Mouse (Mus musculus): ENCODE measurements around the gene Vmn2r34. TPM values are rescaled to one million over a fixed set of nuclear protein-coding genes. Genes with fewer than 3 reads are reported as not detected.
"Not testable (repeated sequence)": the region's sequence is repeated elsewhere in the genome, so short reads cannot be mapped to it uniquely, and the experiment has no call there.

Vmn2r34 gene
- polyA plus RNA-seq (2015; fragmentation: Nextera tagmentation; extraction: Ambion mirVana): not detected in 2 replicates

DNA sequence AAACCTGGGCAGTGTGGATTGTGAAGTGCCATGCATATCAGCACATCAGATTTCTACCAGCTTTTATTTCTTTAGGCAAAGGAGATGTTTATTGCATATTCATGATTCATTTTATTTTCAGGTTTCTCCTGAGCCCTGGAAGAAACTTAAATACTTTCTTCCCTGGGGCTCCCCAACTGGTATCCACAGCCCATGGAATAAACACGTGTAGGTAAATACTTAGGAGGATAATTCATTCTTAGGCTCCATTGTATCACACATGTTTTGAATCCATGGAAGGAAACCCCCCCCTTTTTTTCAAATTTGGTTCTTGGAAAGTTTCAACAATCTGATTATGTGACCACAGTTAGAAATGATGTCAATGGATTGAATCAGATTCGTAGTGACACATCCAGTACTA, at the start of gene Vmn2r34:
Gene Vmn2r34 (minus strand): TSS at position 101 of the 400 bp plus-strand sequence.
- not testable (repeated sequence) for H3K4me2 ChIP-seq (ENCODE audit: low read length); H3K27me3 ChIP-seq (ENCODE audit: control insufficient read depth, insufficient read depth, low read depth, low read length); H3K9ac ChIP-seq (ENCODE audit: low read depth, low read length); H3K4me3 ChIP-seq (ENCODE audit: low read depth, low read length); ATAC-seq; H3K9me3 ChIP-seq (replicated peaks; ENCODE audit: control insufficient read depth, low read length, poor library complexity, severe bottlenecking); H3K27ac ChIP-seq (ENCODE audit: low read length); H3K36me3 ChIP-seq (ENCODE audit: control insufficient read depth, insufficient read depth, low read length); H3K4me1 ChIP-seq (ENCODE audit: control insufficient read depth, insufficient read depth, low read length)
- WGBS: no CpG with 5 or more reads among the region's 2 CpGs

DNA sequence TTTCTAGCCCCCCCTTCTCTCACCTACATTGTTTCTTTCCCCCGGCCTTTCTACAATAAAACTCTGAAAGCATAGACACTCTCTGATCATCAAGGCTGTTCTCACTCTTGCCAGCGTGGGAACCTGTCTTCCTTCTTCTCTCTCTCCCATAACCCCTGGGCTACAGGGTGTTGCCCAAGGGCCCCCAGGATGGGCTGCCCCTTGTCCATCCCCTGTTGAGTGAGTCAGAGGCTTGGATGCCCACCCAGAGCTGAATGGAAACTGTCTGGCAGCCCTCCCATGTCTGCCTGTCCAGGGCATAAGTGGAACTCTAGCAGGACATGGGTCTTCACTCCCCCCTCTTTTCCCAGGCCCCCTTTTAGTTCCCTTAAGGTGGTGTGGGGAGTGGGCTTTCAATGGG, 15.3 kb downstream of the Vmn2r34 start:
- H3K9ac ChIP-seq (ENCODE audit: low read depth, low read length); H3K9me3 ChIP-seq (replicated peaks; ENCODE audit: control insufficient read depth, low read length, poor library complexity, severe bottlenecking); H3K4me2 ChIP-seq (ENCODE audit: low read length); H3K4me1 ChIP-seq (ENCODE audit: control insufficient read depth, insufficient read depth, low read length); H3K36me3 ChIP-seq (ENCODE audit: control insufficient read depth, insufficient read depth, low read length); ATAC-seq; H3K27ac ChIP-seq (ENCODE audit: low read length); H3K27me3 ChIP-seq (ENCODE audit: control insufficient read depth, insufficient read depth, low read depth, low read length); H3K4me3 ChIP-seq (ENCODE audit: low read depth, low read length): not testable (repeated sequence)
- 69% methylated on average over 2 of the region's 2 CpGs for WGBS

Other genes starting within 250 kb of the Vmn2r34 start
- gene Vmn2r32, start 209.5 kb downstream of the Vmn2r34 start, polyA plus RNA-seq (2015; fragmentation: Nextera tagmentation; extraction: Ambion mirVana): not detected in 2 replicates
- not detected in 2 replicates for gene Vmn2r33, start 122.7 kb downstream of the Vmn2r34 start, polyA plus RNA-seq (2015; fragmentation: Nextera tagmentation; extraction: Ambion mirVana)
- gene Vmn2r35, start 130.4 kb upstream of the Vmn2r34 start, polyA plus RNA-seq (2015; fragmentation: Nextera tagmentation; extraction: Ambion mirVana): not detected in 2 replicates
- gene Vmn2r36, start 213.0 kb upstream of the Vmn2r34 start, polyA plus RNA-seq (2015; fragmentation: Nextera tagmentation; extraction: Ambion mirVana): not detected in 2 replicates

Data from midbrain, embryonic 16.5 days (tissue).